ENCODE assay signal across 12 mouse cellular contexts in genomic region chr19:47247791-47248190, GRCm38 (mm10).
A peak's percentile ranks its signal among the peaks of the same experiment; 100 is the strongest.
DNase-seq lines count a peak whose midpoint lies in the region; ATAC-seq and TF ChIP-seq lines count a peak whose summit lies in the region.
"Had no signal": no experiment of that assay in that cellular context is flagged by ENCODE, and none has a peak within 500 bp of the region (broad histone marks: within the 10 kb centered on the region; RNA-seq: fewer than 3 reads in every experiment).

No protein-coding gene starts in this region.

- peak overlapping the region; percentile 84 for H3K27ac ChIP-seq in gastrocnemius, adult 2 months
- no peak overlapping the region; the same call in 1 of the 2 replicates for H3K27ac ChIP-seq in intestine, postnatal 0 days (ENCODE audit: low read depth, low read length)
- H3K27ac ChIP-seq in lung, postnatal 0 days (ENCODE audit: low read length): no peak overlapping the region
- no peak overlapping the region for H3K27ac ChIP-seq in midbrain, postnatal 0 days (ENCODE audit: low read depth, low read length)
- H3K27ac ChIP-seq: forebrain, embryonic 12.5 days; macrophage had no signal

- no peak for TF ChIP-seq CTCF in gastrocnemius, adult 2 months (IDR thresholded peaks at IDR 0.05)
- TF ChIP-seq CTCF in intestine, postnatal 0 days (IDR thresholded peaks at IDR 0.05; ENCODE audit: low read depth): no peak
- no peak for TF ChIP-seq CTCF in lung, postnatal 0 days (IDR thresholded peaks at IDR 0.05)
- no peak for TF ChIP-seq CTCF in midbrain, postnatal 0 days (IDR thresholded peaks at IDR 0.05)

- DNase-seq in gastrocnemius, adult 2 months: no peak
- DNase-seq in gastrocnemius, adult 8-10 months (ENCODE audit: low spot score in 2 of 2): no peak
- DNase-seq in large intestine, adult 2 months (ENCODE audit: low read depth, low spot score): peak; percentile 6
- peak; percentile 37 for DNase-seq in lung, postnatal 0 days (ENCODE audit: low spot score)
- no peak for DNase-seq in adrenal gland, postnatal 4 days (ENCODE audit: low spot score in 2 of 2)
- no peak for DNase-seq in midbrain, postnatal 0 days (ENCODE audit: low spot score)
- DNase-seq: B cell, adult 2 months; heart, postnatal 4 days had no signal

- no peak for TF ChIP-seq EP300 in lung, postnatal 0 days (IDR thresholded peaks at IDR 0.05)

- intact Hi-C loops in gastrocnemius, adult 2 months (cut with DNase I): loop anchor here (2.0 kb wide), 1 partner anchor 17 kb away; no protein-coding TSS in a partner anchor

- 0 out of 2 replicates have a peak, but pooled peaks cover 5% of the 10 kb centered on the region for H3K4me1 ChIP-seq in intestine, postnatal 0 days (replicated peaks; ENCODE audit: control insufficient read depth, insufficient read depth, low read length)
- H3K4me1 ChIP-seq in lung, postnatal 0 days (ENCODE audit: insufficient read depth, low read depth, low read length): no peaks in the 10 kb centered on the region
- no peaks in the 10 kb centered on the region for H3K4me1 ChIP-seq in midbrain, postnatal 0 days (ENCODE audit: insufficient read depth, low read length)

- WGBS in intestine, postnatal 0 days: 16% methylated on average over 11 of the region's 11 CpGs
- WGBS in large intestine, adult 2 months: 15% methylated on average over 11 of the region's 11 CpGs
- 21% methylated on average over 11 of the region's 11 CpGs for WGBS in lung, postnatal 0 days
- WGBS in midbrain, postnatal 0 days: 69% methylated on average over 11 of the region's 11 CpGs

- H3K4me2 ChIP-seq in intestine, postnatal 0 days (replicated peaks; ENCODE audit: low read depth): peak overlapping the region; percentile 37; the same call in 1 of the 2 replicates
- H3K4me2 ChIP-seq in lung, postnatal 0 days (replicated peaks; ENCODE audit: low read depth, low read length): no peak overlapping the region
- H3K4me2 ChIP-seq in midbrain, postnatal 0 days (ENCODE audit: low read depth, low read length, poor library complexity, severe bottlenecking): no peak overlapping the region
- H3K4me2 ChIP-seq: forebrain, embryonic 12.5 days had no signal

- no peak overlapping the region for H3K4me3 ChIP-seq in gastrocnemius, adult 2 months
- H3K4me3 ChIP-seq in intestine, postnatal 0 days (ENCODE audit: low read depth, low read length): no peak overlapping the region
- H3K4me3 ChIP-seq in lung, postnatal 0 days (ENCODE audit: low read depth, low read length): no peak overlapping the region
- H3K4me3 ChIP-seq in midbrain, postnatal 0 days (ENCODE audit: low read depth, low read length): no peak overlapping the region
- H3K4me3 ChIP-seq: forebrain, embryonic 12.5 days had no signal

- peaks cover 13% of the 10 kb centered on the region; the same call in 1 of the 2 replicates for H3K27me3 ChIP-seq in intestine, postnatal 0 days (replicated peaks; ENCODE audit: control insufficient read depth, insufficient read depth, low read length)
- peaks cover 8% of the 10 kb centered on the region for H3K27me3 ChIP-seq in lung, postnatal 0 days (replicated peaks; ENCODE audit: insufficient read depth, low read length)
- peaks cover 16% of the 10 kb centered on the region for H3K27me3 ChIP-seq in midbrain, postnatal 0 days (ENCODE audit: insufficient read depth, low read length)

- no peak for ATAC-seq in intestine, postnatal 0 days
- ATAC-seq in lung, postnatal 0 days: peak; percentile 67
- no peak for ATAC-seq in CD4-positive, CD25-positive, alpha-beta regulatory T cell, adult 4 months
- ATAC-seq in midbrain, postnatal 0 days (ENCODE audit: low FRiP score): no peak

- H3K9me3 ChIP-seq in intestine, postnatal 0 days (ENCODE audit: control insufficient read depth): no peaks in the 10 kb centered on the region
- H3K9me3 ChIP-seq in lung, postnatal 0 days (ENCODE audit: low read length): no peaks in the 10 kb centered on the region
- no peaks in the 10 kb centered on the region for H3K9me3 ChIP-seq in midbrain, postnatal 0 days (ENCODE audit: low read length)
- H3K9me3 ChIP-seq: forebrain, embryonic 12.5 days had no signal

- H3K36me3 ChIP-seq in intestine, postnatal 0 days (ENCODE audit: control insufficient read depth, insufficient read depth): no peaks in the 10 kb centered on the region
- H3K36me3 ChIP-seq in lung, postnatal 0 days (ENCODE audit: insufficient read depth, low read length): no peaks in the 10 kb centered on the region
- H3K36me3 ChIP-seq in midbrain, postnatal 0 days (ENCODE audit: insufficient read depth, low read length): no peaks in the 10 kb centered on the region
- H3K36me3 ChIP-seq: forebrain, embryonic 12.5 days had no signal

- H3K9ac ChIP-seq in intestine, postnatal 0 days (ENCODE audit: low read depth, low read length): no peak overlapping the region
- no peak overlapping the region for H3K9ac ChIP-seq in lung, postnatal 0 days (replicated peaks; ENCODE audit: low read depth)
- H3K9ac ChIP-seq in midbrain, postnatal 0 days (replicated peaks; ENCODE audit: low read length, poor library complexity, severe bottlenecking): no peak overlapping the region
- H3K9ac ChIP-seq: forebrain, embryonic 12.5 days had no signal

Comparison
In these comparisons a context has a peak if more than half of its experiments do, and no peak if none do; other contexts are left out.
1. DNase-seq: peak in large intestine, adult 2 months (single experiment) and lung, postnatal 0 days (single experiment); none in gastrocnemius, adult 2 months (single experiment), gastrocnemius, adult 8-10 months (0 of 2), adrenal gland, postnatal 4 days (0 of 2) and midbrain, postnatal 0 days (single experiment).